Mouse (Mus musculus) effector memory CD4-positive, alpha-beta T cell, adult 7 months (primary cell): Measurements from ENCODE around the gene Thumpd3. TPM values are rescaled to one million over a fixed set of nuclear protein-coding genes. Genes with fewer than 3 reads are reported as not detected.

Experiments used
- polyA plus RNA-seq: library from polyadenylated mRNA; unstranded; fragments of 100-300 nt; shearing (Covaris generic); gene quantifications from one replicate; pipeline ENCODE4 v1.2.1, GENCODE M21; 2017

The Thumpd3 gene
- 50.0 TPM for polyA plus RNA-seq

DNA sequence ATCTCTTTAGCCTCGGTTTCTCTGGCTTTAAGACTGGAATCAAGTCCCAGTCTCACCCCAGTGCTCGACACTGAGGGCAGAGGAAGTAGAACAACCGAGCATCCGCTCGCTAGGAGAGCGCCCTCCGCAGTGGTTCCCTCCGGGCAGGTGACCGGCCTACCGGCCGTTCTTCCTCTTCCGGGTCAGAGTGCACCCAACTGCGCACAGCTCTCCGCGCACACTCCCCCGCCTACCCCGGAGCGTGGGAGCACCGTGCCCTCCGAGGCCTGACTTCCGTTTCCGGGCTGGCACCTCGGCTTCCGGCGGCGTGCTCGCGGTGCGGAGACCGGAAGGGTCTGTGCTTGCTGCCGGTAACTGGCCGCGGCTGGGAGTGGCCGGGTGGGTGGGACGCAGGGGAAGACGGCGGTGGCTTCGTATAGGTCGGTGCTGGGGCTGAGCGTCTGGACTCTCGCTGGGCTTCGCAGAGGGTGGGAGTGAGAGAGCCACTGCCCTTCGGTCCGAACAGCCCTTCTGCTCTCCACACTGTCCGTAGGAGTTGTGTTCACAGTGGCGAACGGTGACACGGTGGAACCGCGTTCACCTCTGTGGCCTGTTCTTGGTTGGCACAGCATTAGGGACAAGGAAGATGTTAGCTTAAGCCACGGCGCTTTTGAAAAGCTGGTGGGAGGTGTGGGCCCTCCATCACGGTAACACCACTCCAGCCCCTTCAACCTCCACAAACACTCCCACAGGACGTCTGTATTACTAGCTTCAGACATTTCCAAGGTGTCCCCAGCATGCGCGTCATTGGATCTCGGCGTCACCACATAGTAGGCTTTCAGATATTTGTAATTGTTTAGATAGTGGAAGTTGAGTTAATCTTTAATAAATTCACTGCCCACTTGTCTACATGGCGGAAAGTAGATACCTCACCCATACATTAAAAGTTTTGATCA is at the start of gene Thumpd3:
Thumpd3 (plus strand) TSS at position 185 of the 935 bp plus-strand sequence.

DNA sequence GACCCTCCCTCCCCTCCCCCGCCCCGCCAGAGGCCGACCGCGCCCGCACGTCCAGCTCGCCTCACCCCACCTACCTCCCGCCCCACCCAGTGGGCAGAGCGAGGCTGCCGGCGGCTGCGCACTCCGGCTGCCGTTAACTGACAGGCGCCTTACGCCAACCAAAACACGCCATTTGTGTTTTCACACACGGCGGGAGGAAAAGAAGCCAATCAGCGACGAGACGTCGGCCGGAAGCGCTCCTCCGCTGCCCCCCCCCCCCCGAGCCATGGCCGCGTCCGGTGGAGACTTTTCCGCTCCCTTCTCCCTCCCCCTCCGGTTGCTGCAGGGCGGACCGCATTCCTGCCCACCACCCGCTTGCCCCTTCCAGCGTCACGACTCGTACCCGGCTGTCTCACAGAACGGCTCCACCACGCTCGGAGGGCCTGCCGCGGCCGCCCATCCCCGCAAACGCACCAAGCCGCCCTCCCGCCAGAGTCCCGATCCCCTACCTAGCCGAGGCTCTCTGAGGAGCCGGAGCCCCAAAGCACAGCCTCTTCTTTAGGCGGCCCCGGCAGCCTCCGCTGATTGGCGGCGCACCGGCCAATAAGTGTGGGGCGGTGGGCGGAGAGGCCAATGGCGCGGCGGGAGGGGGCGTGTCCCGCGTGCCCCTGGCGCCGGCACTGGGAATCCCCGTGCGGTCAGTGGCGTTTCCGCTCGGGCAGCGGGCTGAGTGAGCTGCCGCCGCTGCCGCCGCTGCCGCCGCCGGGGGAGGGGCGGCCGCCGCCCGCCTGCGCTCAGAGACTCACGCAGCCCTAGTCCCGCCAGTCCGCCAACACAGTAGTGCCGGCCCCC is 30.9 kb downstream of the Thumpd3 start, which contains the start of gene Setd5:
Setd5 (plus strand) TSS at position 680 of the 831 bp plus-strand sequence.

Other genes starting within 250 kb of the Thumpd3 start
- gene Srgap3, start 99.0 kb upstream of the Thumpd3 start, polyA plus RNA-seq: not detected
- 43.6 TPM for gene Setd5, start 31.1 kb downstream of the Thumpd3 start, polyA plus RNA-seq
- 0.63 TPM for gene Lhfpl4, start 149.2 kb downstream of the Thumpd3 start, polyA plus RNA-seq
- gene Mtmr14, start 191.6 kb downstream of the Thumpd3 start, polyA plus RNA-seq: 71.1 TPM
- 0.32 TPM for gene Cpne9, start 236.1 kb downstream of the Thumpd3 start, polyA plus RNA-seq